Mouse (Mus musculus) cortical plate, adult 2 months (tissue): ENCODE results near the gene Tma7. TPM values are rescaled to one million over a fixed set of nuclear protein-coding genes. Genes with fewer than 3 reads are reported as not detected.
A peak's percentile ranks its signal among the peaks of the same experiment; 100 is the strongest.

Experiments
- H3K27ac ChIP-seq: fragments of 200-500 bp; 2 replicates; pipeline ENCODE4 v1.5.1; 2012; ENCODE audit warnings: low read length, control low read depth, inconsistent platforms; ENCODE audit not compliant: insufficient read depth
- H3K4me1 ChIP-seq: fragments of 200-500 bp; 2 replicates; pipeline ENCODE4 v1.6.1; 2011; ENCODE audit warnings: low read length; ENCODE audit not compliant: control insufficient read depth, insufficient read depth
- H3K4me3 ChIP-seq: fragments of 200-500 bp; 2 replicates; pipeline ENCODE4 v1.5.1; 2011; ENCODE audit warnings: mild to moderate bottlenecking, low read length, control low read depth; ENCODE audit not compliant: insufficient read depth
- CTCF ChIP-seq: fragments of 200-500 bp; IDR thresholded peaks from 2 replicates; pipeline ENCODE4 v1.5.1; 2011; ENCODE audit warnings: mild to moderate bottlenecking, control low read depth, low read length; ENCODE audit not compliant: insufficient read depth; ENCODE audit errors: extremely low read depth
- POLR2A ChIP-seq: fragments of 200-500 bp; IDR thresholded peaks from 2 replicates; pipeline ENCODE4 v1.6.1; 2011; ENCODE audit warnings: mild to moderate bottlenecking, low read length, control low read depth; ENCODE audit not compliant: insufficient read depth; ENCODE audit errors: extremely low read depth
- polyA plus RNA-seq: library from polyadenylated mRNA; depleted of rRNA; stranded (reverse); fragments of >200 nt; gene quantifications from 2 replicates; pipeline ENCODE4 v1.2.3, GENCODE M21; 2012

The Tma7 gene
- polyA plus RNA-seq, 1 experiment: 206 TPM

DNA sequence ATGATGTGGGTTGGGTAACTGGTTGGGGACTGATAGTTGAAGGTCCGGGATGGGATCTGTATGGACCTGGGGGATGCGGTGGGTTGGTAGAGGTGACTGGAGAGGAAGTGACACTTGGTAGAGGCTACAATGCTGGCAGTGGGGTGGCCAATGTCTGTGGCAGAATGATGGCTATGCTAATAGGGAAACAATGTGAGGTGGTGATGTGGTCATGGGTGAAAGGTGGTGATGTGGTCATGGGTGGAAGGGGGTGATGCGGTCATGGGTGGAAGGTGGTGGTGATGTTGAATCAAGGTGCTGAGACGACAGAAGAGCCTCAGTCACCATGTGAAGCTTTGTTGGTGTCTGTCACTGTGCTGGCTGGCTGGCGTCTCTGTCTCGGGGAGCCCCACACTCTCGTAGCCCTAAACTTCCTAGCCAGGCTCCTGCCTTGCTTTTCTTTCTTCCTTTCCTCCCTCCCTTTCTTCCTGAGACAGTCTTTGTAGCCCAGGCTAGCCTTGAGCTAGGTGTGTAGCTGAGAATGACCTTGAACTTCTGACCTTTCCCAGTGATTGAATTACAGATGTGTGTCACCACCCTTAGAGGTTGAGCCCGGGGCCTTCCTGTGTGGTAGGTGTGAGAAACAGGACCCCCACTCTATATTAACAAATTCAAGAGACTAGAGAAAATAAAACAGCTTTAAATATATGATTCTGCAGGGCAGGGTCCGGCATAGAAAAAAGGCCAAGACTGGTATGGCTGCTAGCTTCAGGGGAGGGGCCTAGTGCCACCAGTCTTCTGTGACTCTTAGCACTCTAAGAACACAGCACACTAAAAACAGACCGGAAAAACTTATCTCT lies 30.5 kb downstream of the Tma7 start:
- Histone ChIP-seq H3K4me3 (no peak overlapping the region), H3K27ac (no peak overlapping the region), H3K4me1 (peaks cover 3% of the 10 kb centered on the region)
- TF ChIP-seq CTCF (no peak), POLR2A (no peak)

DNA sequence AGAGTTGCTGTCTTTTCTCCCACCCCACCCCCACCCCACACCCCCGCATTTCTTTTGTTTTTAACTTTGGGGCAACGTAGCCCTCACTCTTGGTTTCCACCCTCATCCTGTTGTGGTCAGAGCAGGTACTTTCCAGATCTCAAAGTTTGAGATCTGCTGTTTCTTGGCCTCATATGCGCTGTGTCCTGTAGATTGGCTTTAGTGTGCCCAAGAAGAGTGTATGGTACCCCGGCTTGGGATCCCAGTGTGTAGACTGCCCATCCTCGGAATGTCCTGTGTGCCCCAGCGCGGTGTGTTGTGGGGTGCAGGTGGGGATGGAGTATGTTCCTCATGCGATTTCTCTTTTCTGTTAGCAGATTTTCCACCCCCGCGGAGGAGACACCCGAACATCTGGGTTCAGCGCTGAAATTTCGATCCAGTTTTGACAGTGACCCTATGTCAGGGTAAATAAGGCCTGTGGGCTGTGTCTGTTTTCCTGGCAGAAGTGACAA lies 31.3 kb downstream of the Tma7 start:
- TF ChIP-seq POLR2A: no peak
- TF ChIP-seq CTCF: no peak
- no peak overlapping the region for H3K27ac ChIP-seq
- no peak overlapping the region for H3K4me3 ChIP-seq
- H3K4me1 ChIP-seq: peaks cover 3% of the 10 kb centered on the region

DNA sequence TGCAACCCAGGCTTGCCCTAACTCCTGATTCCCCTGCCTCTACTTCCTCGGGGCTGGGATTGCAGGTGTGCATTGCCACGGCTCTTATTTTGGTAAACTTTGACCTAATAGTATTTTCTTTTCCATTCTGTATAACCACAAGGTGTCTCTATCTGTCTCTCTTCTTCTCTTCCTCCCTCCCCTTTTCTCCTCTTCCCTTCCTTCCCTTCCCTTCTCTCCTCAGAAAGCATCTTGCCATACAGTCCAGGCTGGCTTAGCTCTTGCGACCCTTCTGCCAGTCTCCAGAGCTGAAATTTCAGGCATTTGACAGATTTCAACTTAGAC lies 31.8 kb downstream of the Tma7 start:
- TF ChIP-seq POLR2A: no peak
- TF ChIP-seq CTCF: no peak
- H3K4me1 ChIP-seq: peaks cover 3% of the 10 kb centered on the region
- no peak overlapping the region for H3K4me3 ChIP-seq
- no peak overlapping the region for H3K27ac ChIP-seq

DNA sequence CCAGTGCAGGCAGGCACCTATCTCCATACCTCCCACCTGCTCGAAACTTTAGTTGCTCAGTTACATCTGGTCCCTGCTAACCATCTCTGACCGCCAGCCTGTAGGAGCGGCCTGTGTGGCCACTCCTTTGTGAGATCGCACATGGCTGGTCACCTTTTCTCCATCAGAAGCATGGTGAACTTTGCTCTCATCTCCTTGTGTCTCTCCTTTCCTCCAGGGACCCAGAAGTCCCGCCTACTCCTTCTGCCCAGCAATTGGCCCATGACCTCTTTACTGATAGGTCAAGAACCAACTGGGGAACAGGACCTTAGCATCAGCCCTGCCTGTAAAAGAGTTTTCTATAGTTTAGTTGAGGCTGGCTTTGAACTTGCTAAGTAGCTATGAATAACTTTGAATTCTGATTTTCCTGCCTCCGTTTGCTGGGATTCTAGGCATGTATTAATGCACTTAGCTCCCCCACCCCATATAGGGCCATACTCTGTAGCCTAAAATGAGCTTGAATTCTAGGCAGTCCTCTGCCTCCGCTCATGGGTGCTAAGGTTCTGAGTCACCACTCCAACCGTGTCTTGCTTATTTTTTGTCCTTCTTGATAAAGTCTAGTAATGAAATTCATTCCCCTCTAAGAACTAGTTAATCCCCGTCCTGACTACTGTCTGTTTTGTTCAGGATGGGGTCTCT lies 32.3 kb downstream of the Tma7 start:
- H3K4me1 ChIP-seq: no peaks in the 10 kb centered on the region
- H3K27ac ChIP-seq: no peak overlapping the region
- H3K4me3 ChIP-seq: no peak overlapping the region
- TF ChIP-seq POLR2A: no peak
- no peak for TF ChIP-seq CTCF

DNA sequence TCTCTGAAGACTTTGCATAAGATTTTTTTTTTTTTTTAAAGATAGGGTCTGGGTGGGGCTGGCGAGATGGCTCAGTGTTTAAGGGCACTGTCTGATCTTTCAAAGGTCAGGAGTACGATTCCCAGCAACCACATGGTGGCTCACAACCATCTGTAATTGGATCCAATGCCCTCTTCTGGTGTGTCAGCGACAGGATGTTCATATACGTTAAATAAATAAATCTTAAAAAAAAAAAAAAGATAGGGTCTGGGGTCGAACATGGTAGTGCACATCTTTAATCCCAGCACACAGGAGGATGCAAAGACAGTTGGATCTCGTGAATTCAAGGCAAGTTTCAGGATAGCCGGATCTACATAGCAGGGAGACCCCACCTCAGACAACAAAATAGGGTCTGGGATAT lies 33.1 kb downstream of the Tma7 start:
- TF ChIP-seq POLR2A (no peak), CTCF (no peak)
- Histone ChIP-seq H3K4me1 (no peaks in the 10 kb centered on the region), H3K4me3 (no peak overlapping the region)

DNA sequence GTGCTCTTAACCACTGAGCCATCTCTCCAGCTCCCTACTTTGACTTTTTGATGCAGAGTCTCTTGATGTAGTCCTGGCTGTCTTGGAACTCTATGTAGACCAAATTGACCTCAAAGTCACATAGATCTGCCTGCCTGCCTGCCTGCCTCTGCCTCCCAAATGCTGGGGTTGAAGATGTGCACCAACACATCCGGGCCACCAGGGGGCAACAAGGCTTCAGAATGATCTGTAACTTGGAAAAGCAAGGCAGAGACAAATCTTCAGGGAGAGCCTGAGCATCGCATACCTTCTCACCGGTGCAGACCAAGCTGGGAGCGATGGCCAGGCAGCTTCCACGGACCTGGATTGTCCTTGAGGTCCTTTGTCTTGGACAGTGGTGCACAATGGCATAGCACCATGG lies 36.1 kb downstream of the Tma7 start:
- Histone ChIP-seq H3K27ac (no peak overlapping the region), H3K4me3 (no peak overlapping the region), H3K4me1 (no peaks in the 10 kb centered on the region)
- TF ChIP-seq POLR2A: no peak
- TF ChIP-seq CTCF: peak; percentile 58

More for the DNA sequence above, 33.1 kb downstream of the Tma7 start:
- no peak overlapping the region for H3K27ac ChIP-seq

DNA sequence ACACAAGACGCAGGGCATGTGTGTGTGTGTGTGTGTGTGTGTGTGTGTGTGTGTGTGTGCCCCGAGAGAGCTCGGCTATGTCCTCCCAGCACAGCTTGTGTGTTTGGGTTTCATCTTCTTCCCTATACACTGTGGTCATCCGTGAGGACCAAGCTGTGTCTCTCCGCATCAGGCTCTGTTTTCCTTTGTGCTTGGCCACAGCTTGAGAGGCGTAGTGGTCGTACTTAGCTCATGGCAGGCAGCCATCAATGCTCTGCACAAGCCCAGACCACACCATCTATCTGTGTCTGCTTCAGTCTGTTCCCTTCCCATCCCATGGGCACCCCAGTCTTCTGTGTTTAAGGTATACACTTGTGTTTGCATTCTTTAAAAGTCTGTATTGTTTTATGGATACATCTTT lies 41.0 kb downstream of the Tma7 start:
- Histone ChIP-seq H3K4me3 (no peak overlapping the region), H3K4me1 (no peaks in the 10 kb centered on the region), H3K27ac (no peak overlapping the region)
- TF ChIP-seq POLR2A: no peak
- no peak for TF ChIP-seq CTCF

DNA sequence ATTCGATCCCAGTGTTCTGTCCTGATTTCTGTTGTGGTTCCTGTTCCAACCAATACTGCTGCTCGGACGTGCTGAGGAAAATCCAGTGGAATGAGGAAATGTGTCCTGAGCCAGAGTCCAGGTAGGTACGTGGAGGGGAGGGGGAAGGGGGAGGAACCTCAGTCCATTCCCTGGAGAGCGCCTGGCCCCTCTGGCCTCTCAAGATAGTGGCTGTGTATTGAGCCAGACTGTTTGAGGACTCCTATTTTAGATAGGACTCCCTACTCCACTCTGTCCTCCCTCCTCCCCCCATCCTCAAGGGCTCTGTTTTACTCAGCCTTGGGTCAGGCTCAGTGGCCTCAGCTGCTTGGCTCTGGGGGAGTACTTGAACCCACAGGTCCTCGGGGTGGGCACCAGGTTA lies 41.5 kb downstream of the Tma7 start:
- no peak overlapping the region for H3K27ac ChIP-seq
- no peak overlapping the region for H3K4me3 ChIP-seq
- no peaks in the 10 kb centered on the region for H3K4me1 ChIP-seq
- no peak for TF ChIP-seq CTCF
- no peak for TF ChIP-seq POLR2A

DNA sequence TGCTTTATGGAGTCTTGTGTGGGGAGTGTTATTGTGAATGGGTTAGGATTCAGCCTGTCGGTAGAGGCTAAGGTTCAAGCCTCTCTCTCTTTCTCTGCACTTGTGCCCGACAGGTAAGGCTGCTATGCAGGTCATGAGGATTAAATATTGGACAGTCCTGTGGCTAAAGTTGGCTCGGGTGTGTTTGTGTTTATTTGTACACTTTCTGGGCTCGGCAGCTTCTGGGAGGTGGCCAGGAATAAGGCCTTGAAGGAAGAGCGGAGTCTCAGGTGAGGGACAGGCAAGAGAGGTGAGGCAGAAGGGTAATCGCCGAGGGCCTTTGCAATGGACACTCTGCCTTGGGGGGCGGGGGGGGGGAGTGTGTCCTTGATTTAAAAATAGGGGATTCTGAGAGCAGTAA lies 42.2 kb downstream of the Tma7 start:
- Histone ChIP-seq H3K4me3 (no peak overlapping the region), H3K27ac (no peak overlapping the region), H3K4me1 (no peaks in the 10 kb centered on the region)
- TF ChIP-seq CTCF (no peak), POLR2A (no peak)

DNA sequence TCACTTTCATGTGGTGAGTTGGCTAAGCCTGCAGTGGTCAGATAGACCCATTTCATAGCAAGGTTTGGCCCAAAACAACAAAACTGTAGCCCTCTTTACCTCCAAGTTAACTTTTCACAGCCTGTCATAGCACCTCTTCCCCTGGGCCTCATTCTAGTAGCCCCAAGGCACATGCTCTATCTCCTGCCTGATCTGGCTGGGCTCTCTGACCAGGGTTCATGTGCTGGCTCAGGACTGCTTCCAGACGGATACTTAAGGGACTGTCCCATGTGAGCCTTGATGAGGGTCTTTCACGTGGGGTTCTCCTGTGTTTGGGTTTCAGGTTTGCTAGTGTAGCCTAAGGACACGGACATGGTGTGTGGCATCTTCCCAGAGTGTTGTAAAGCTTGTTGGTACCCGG lies 42.7 kb downstream of the Tma7 start:
- H3K4me1 ChIP-seq: no peaks in the 10 kb centered on the region
- H3K4me3 ChIP-seq: no peak overlapping the region
- no peak for TF ChIP-seq POLR2A
- no peak for TF ChIP-seq CTCF
- H3K27ac ChIP-seq: no peak overlapping the region
